Mouse (Mus musculus): ENCODE measurements at regions not wholly inside any gene's neighbourhood (a gene's known extent, or its start where the extent isn't known, plus 50 kb on each side); places are given as distances from the start of the nearest gene placed in this dataset.
"Not testable (repeated sequence)": the region's sequence is repeated elsewhere in the genome, so short reads cannot be mapped to it uniquely, and the experiment has no call there.

- Histone ChIP-seq H3K27me3 (ENCODE audit: control insufficient read depth, insufficient read depth, low read length) (no peaks in the 10 kb centered on the region), H3K79me2 (replicated peaks; ENCODE audit: control insufficient read depth, insufficient read depth, low read length) (no peaks in the 10 kb centered on the region), H3K4me1 (ENCODE audit: control insufficient read depth, insufficient read depth, low read length) (peaks cover 15% of the 10 kb centered on the region), H3K9ac (ENCODE audit: low read depth, low read length) (peak overlapping the region; percentile 52), H3K27ac (peak overlapping the region; percentile 83), H3K36me3 (ENCODE audit: control insufficient read depth, insufficient read depth, low read length) (no peaks in the 10 kb centered on the region; the same call in none of the 2 replicates), H3K4me3 (peak overlapping the region; percentile 45)
- intact Hi-C loops (cut with DNase I): loop anchor here (1.0 to 5.0 kb wide), 8 partner anchors 62 to 533 kb away; no protein-coding TSS in a partner anchor
- TF ChIP-seq EP300 (IDR thresholded peaks at IDR 0.05; ENCODE audit: insufficient read depth, low read depth, low read length) (peak; percentile 80), CTCF (IDR thresholded peaks at IDR 0.05) (peak; percentile 93), POLR2A (IDR thresholded peaks at IDR 0.05; ENCODE audit: insufficient read depth, low read depth, low read length) (no peak)
- 16% methylated on average over 19 of the region's 19 CpGs for WGBS
- peak; percentile 84 to 86 for DNase-seq
Observed at GRCm38 (mm10) chr9:32940111-32940813, 304.2 kb downstream of the Ets1 start.

- Histone ChIP-seq H3K4me1 (ENCODE audit: control insufficient read depth, insufficient read depth, low read length) (peaks cover 15% of the 10 kb centered on the region), H3K4me3 (peak overlapping the region; percentile 45), H3K27me3 (ENCODE audit: control insufficient read depth, insufficient read depth, low read length) (no peaks in the 10 kb centered on the region), H3K79me2 (replicated peaks; ENCODE audit: control insufficient read depth, insufficient read depth, low read length) (no peaks in the 10 kb centered on the region), H3K27ac (peak overlapping the region; percentile 83), H3K9ac (ENCODE audit: low read depth, low read length) (peak overlapping the region; percentile 36; the same call in 1 of the 2 replicates), H3K36me3 (ENCODE audit: control insufficient read depth, insufficient read depth, low read length) (no peaks in the 10 kb centered on the region; the same call in none of the 2 replicates)
- TF ChIP-seq POLR2A (IDR thresholded peaks at IDR 0.05; ENCODE audit: insufficient read depth, low read depth, low read length) (no peak), EP300 (IDR thresholded peaks at IDR 0.05; ENCODE audit: insufficient read depth, low read depth, low read length) (no peak), CTCF (IDR thresholded peaks at IDR 0.05) (no peak)
- no peak for DNase-seq
- 35% methylated on average over 12 of the region's 12 CpGs for WGBS
- intact Hi-C loops (cut with DNase I): loop anchor here (1.0 to 5.0 kb wide), 8 partner anchors 61 to 534 kb away; no protein-coding TSS in a partner anchor
Observed at GRCm38 (mm10) chr9:32940919-32941767, 305.1 kb downstream of the Ets1 start.

GRCm38 (mm10) chr9:32941768-32942030 is 305.7 kb downstream of the Ets1 start:
- Histone ChIP-seq H3K27ac (peak overlapping the region; percentile 6; the same call in 1 of the 2 replicates), H3K4me1 (ENCODE audit: control insufficient read depth, insufficient read depth, low read length) (peaks cover 15% of the 10 kb centered on the region), H3K9ac (ENCODE audit: low read depth, low read length) (no peak overlapping the region), H3K79me2 (replicated peaks; ENCODE audit: control insufficient read depth, insufficient read depth, low read length) (no peaks in the 10 kb centered on the region), H3K27me3 (ENCODE audit: control insufficient read depth, insufficient read depth, low read length) (no peaks in the 10 kb centered on the region), H3K36me3 (ENCODE audit: control insufficient read depth, insufficient read depth, low read length) (no peaks in the 10 kb centered on the region; the same call in none of the 2 replicates), H3K4me3 (no peak overlapping the region)
- intact Hi-C loops (cut with DNase I): loop anchor here (2.0 to 5.0 kb wide), 7 partner anchors 61 to 534 kb away; no protein-coding TSS in a partner anchor
- DNase-seq: no peak
- TF ChIP-seq CTCF (IDR thresholded peaks at IDR 0.05) (peak; percentile 37), EP300 (IDR thresholded peaks at IDR 0.05; ENCODE audit: insufficient read depth, low read depth, low read length) (no peak)

- no peaks in the 10 kb centered on the region; the same call in 1 of the 2 replicates for H3K79me2 ChIP-seq (replicated peaks; ENCODE audit: control insufficient read depth, insufficient read depth, low read length)
- H3K4me3 ChIP-seq: no peak overlapping the region
- intact Hi-C loops (cut with DNase I): no loop called here
- H3K36me3 ChIP-seq (ENCODE audit: control insufficient read depth, insufficient read depth, low read length): no peaks in the 10 kb centered on the region
- WGBS: 84% methylated on average over 3 of the region's 3 CpGs
- no peak overlapping the region for H3K9ac ChIP-seq (ENCODE audit: low read depth, low read length)
- no peaks in the 10 kb centered on the region for H3K27me3 ChIP-seq (ENCODE audit: control insufficient read depth, insufficient read depth, low read length)
- no peak for DNase-seq
- TF ChIP-seq POLR2A (IDR thresholded peaks at IDR 0.05; ENCODE audit: insufficient read depth, low read depth, low read length) (no peak), CTCF (IDR thresholded peaks at IDR 0.05) (no peak), EP300 (IDR thresholded peaks at IDR 0.05; ENCODE audit: insufficient read depth, low read depth, low read length) (no peak)
- no peak overlapping the region for H3K27ac ChIP-seq
- H3K4me1 ChIP-seq (ENCODE audit: control insufficient read depth, insufficient read depth, low read length): no peaks in the 10 kb centered on the region
Observed at GRCm38 (mm10) chr9:32947221-32947620, 311.2 kb downstream of the Ets1 start.

- 35% methylated on average over 3 of the region's 3 CpGs for WGBS
- no peaks in the 10 kb centered on the region for H3K36me3 ChIP-seq (ENCODE audit: control insufficient read depth, insufficient read depth, low read length)
- H3K4me3 ChIP-seq: no peak overlapping the region
- H3K27ac ChIP-seq: no peak overlapping the region
- no peaks in the 10 kb centered on the region for H3K4me1 ChIP-seq (ENCODE audit: control insufficient read depth, insufficient read depth, low read length)
- H3K27me3 ChIP-seq (ENCODE audit: control insufficient read depth, insufficient read depth, low read length): no peaks in the 10 kb centered on the region
- no peak for TF ChIP-seq POLR2A (IDR thresholded peaks at IDR 0.05; ENCODE audit: insufficient read depth, low read depth, low read length)
- TF ChIP-seq EP300 (IDR thresholded peaks at IDR 0.05; ENCODE audit: insufficient read depth, low read depth, low read length): 0 out of 2 replicates have a peak, but pooled peaks have one; percentile 25
- H3K9ac ChIP-seq (ENCODE audit: low read depth, low read length): no peak overlapping the region
- no peaks in the 10 kb centered on the region; the same call in 1 of the 2 replicates for H3K79me2 ChIP-seq (replicated peaks; ENCODE audit: control insufficient read depth, insufficient read depth, low read length)
- no peak for DNase-seq
- intact Hi-C loops (cut with DNase I): no loop called here
Observed at GRCm38 (mm10) chr9:32949036-32949435, 313.0 kb downstream of the Ets1 start.

GRCm38 (mm10) chr9:32958716-32959115 is 322.7 kb downstream of the Ets1 start:
- Histone ChIP-seq H3K4me1 (ENCODE audit: control insufficient read depth, insufficient read depth, low read length) (no peaks in the 10 kb centered on the region), H3K36me3 (ENCODE audit: control insufficient read depth, insufficient read depth, low read length) (no peaks in the 10 kb centered on the region), H3K27me3 (ENCODE audit: control insufficient read depth, insufficient read depth, low read length) (no peaks in the 10 kb centered on the region), H3K4me3 (no peak overlapping the region), H3K9ac (ENCODE audit: low read depth, low read length) (no peak overlapping the region), H3K79me2 (replicated peaks; ENCODE audit: control insufficient read depth, insufficient read depth, low read length) (no peaks in the 10 kb centered on the region), H3K27ac (no peak overlapping the region)
- DNase-seq: no peak
- TF ChIP-seq CTCF (IDR thresholded peaks at IDR 0.05): no peak
- no peak for TF ChIP-seq POLR2A (IDR thresholded peaks at IDR 0.05; ENCODE audit: insufficient read depth, low read depth, low read length)
- TF ChIP-seq EP300 (IDR thresholded peaks at IDR 0.05; ENCODE audit: insufficient read depth, low read depth, low read length): no peak
- intact Hi-C loops (cut with DNase I): no loop called here
- 50% methylated on average over 3 of the region's 3 CpGs for WGBS

- DNase-seq; H3K4me1 ChIP-seq (ENCODE audit: control insufficient read depth, insufficient read depth, low read length); H3K27ac ChIP-seq; H3K9ac ChIP-seq (ENCODE audit: low read depth, low read length); intact Hi-C loops (cut with DNase I); H3K4me3 ChIP-seq; H3K27me3 ChIP-seq (ENCODE audit: control insufficient read depth, insufficient read depth, low read length); H3K79me2 ChIP-seq (replicated peaks; ENCODE audit: control insufficient read depth, insufficient read depth, low read length); H3K36me3 ChIP-seq (ENCODE audit: control insufficient read depth, insufficient read depth, low read length): not testable (repeated sequence)
Observed at GRCm38 (mm10) chr9:32959468-32959867, 323.4 kb downstream of the Ets1 start.

Measured in heart, adult 2 months (tissue).